Mouse (Mus musculus) midbrain, embryonic 13.5 days (tissue): ENCODE results near the gene Krtdap. TPM values are rescaled to one million over a fixed set of nuclear protein-coding genes. Genes with fewer than 3 reads are reported as not detected.

ENCODE experiments used
- ATAC-seq: fragments of 200-750 bp; cut with Nextera tagmentation; 2 replicates; pipeline ENCODE4 v1.8.0; 2017; ENCODE audit warnings: mild to moderate bottlenecking, moderate TSS enrichment, moderate library complexity
- H3K27ac ChIP-seq: fragments of 300-500 bp; sonication (generic); 2 replicates; pipeline ENCODE4 v1.5.1; 2015; ENCODE audit warnings: inconsistent platforms, mild to moderate bottlenecking, moderate library complexity
- H3K27me3 ChIP-seq: fragments of 300-500 bp; sonication (generic); 2 replicates; pipeline ENCODE4 v1.6.1; 2015; ENCODE audit warnings: mild to moderate bottlenecking, inconsistent platforms
- H3K36me3 ChIP-seq: fragments of 300-500 bp; sonication (generic); 2 replicates; pipeline ENCODE4 v1.6.1; 2015; ENCODE audit warnings: mild to moderate bottlenecking, inconsistent platforms
- H3K4me1 ChIP-seq: fragments of 300-500 bp; sonication (generic); replicated peaks from 2 replicates; pipeline ENCODE4 v1.6.1; 2015; ENCODE audit warnings: inconsistent platforms
- H3K4me2 ChIP-seq: fragments of 300-500 bp; sonication (generic); replicated peaks from 2 replicates; pipeline ENCODE4 v1.6.1; 2015; ENCODE audit warnings: moderate library complexity, mild to moderate bottlenecking, inconsistent platforms
- H3K4me3 ChIP-seq: fragments of 300-500 bp; sonication (generic); replicated peaks from 2 replicates; pipeline ENCODE4 v1.5.1; 2015; ENCODE audit warnings: mild to moderate bottlenecking, inconsistent platforms
- H3K9ac ChIP-seq: fragments of 300-500 bp; sonication (generic); replicated peaks from 2 replicates; pipeline ENCODE4 v1.6.1; 2015; ENCODE audit warnings: mild to moderate bottlenecking, inconsistent platforms
- H3K9me3 ChIP-seq: fragments of 300-500 bp; sonication (generic); 2 replicates; pipeline ENCODE4 v1.6.1; 2016; ENCODE audit warnings: mild to moderate bottlenecking, inconsistent platforms
- WGBS: fragments of 180-500 bp; shearing (Covaris S2); methylation state at CpG from one replicate; pipeline ENCODE4 v1.1.7; 2015; 5-methylcytosine and 5-hydroxymethylcytosine counted together
- polyA plus RNA-seq: library from polyadenylated mRNA; unstranded; fragments of >200 nt; fragmentation: Nextera tagmentation; extraction: Ambion mirVana; gene quantifications from 2 replicates; pipeline ENCODE4 v1.2.1, GENCODE M21; 2015

Gene Krtdap
- polyA plus RNA-seq, 1 experiment from 2014 or later: not detected

- H3K27ac ChIP-seq: no peak overlapping the region
- no peaks in the 10 kb centered on the region for H3K9me3 ChIP-seq
- H3K36me3 ChIP-seq: no peaks in the 10 kb centered on the region
- H3K4me2 ChIP-seq: no peak overlapping the region
- no peak overlapping the region for H3K9ac ChIP-seq
- H3K4me3 ChIP-seq: no peak overlapping the region
- no peaks in the 10 kb centered on the region for H3K27me3 ChIP-seq
- H3K4me1 ChIP-seq: no peaks in the 10 kb centered on the region
- ATAC-seq: no peak
Observed at GRCm38 (mm10) chr7:30794921-30795320, 7.2 kb downstream of the Krtdap start.

- Histone ChIP-seq H3K9me3 (0 out of 2 replicates have a peak, but pooled peaks cover 4% of the 10 kb centered on the region), H3K27ac (no peak overlapping the region), H3K4me2 (no peak overlapping the region), H3K27me3 (no peaks in the 10 kb centered on the region), H3K4me1 (no peaks in the 10 kb centered on the region), H3K9ac (no peak overlapping the region), H3K4me3 (no peak overlapping the region), H3K36me3 (no peaks in the 10 kb centered on the region)
- WGBS: 100% methylated on average over 1 of the region's 1 CpGs
- no peak for ATAC-seq
Observed at GRCm38 (mm10) chr7:30796790-30797189, 9.1 kb downstream of the Krtdap start.

- Histone ChIP-seq H3K4me2 (no peak overlapping the region), H3K9me3 (0 out of 2 replicates have a peak, but pooled peaks cover 4% of the 10 kb centered on the region), H3K9ac (no peak overlapping the region), H3K4me1 (no peaks in the 10 kb centered on the region), H3K27ac (no peak overlapping the region), H3K36me3 (no peaks in the 10 kb centered on the region), H3K4me3 (no peak overlapping the region), H3K27me3 (no peaks in the 10 kb centered on the region)
- no peak for ATAC-seq
Observed at GRCm38 (mm10) chr7:30800653-30801052, 13.0 kb downstream of the Krtdap start.

- no peak overlapping the region for H3K4me3 ChIP-seq
- 0 out of 2 replicates have a peak, but pooled peaks cover 4% of the 10 kb centered on the region for H3K9me3 ChIP-seq
- H3K27ac ChIP-seq: no peak overlapping the region
- H3K4me2 ChIP-seq: no peak overlapping the region
- H3K27me3 ChIP-seq: no peaks in the 10 kb centered on the region
- WGBS: 94% methylated on average over 3 of the region's 3 CpGs
- no peak overlapping the region for H3K9ac ChIP-seq
- ATAC-seq: no peak
- no peaks in the 10 kb centered on the region for H3K4me1 ChIP-seq
- H3K36me3 ChIP-seq: no peaks in the 10 kb centered on the region
Observed at GRCm38 (mm10) chr7:30803256-30803655, 15.6 kb downstream of the Krtdap start.

- Histone ChIP-seq H3K27ac (no peak overlapping the region), H3K4me1 (no peaks in the 10 kb centered on the region), H3K36me3 (no peaks in the 10 kb centered on the region), H3K9ac (no peak overlapping the region), H3K27me3 (no peaks in the 10 kb centered on the region), H3K4me2 (no peak overlapping the region), H3K9me3 (0 out of 2 replicates have a peak, but pooled peaks cover 4% of the 10 kb centered on the region), H3K4me3 (no peak overlapping the region)
- WGBS: 88% methylated on average over 9 of the region's 9 CpGs
- ATAC-seq: no peak
Observed at GRCm38 (mm10) chr7:30804026-30804715, 16.5 kb downstream of the Krtdap start.

GRCm38 (mm10) chr7:30805924-30806323 is 18.2 kb downstream of the Krtdap start:
- WGBS: 57% methylated on average over 6 of the region's 6 CpGs
- no peak overlapping the region for H3K9ac ChIP-seq
- no peak for ATAC-seq

GRCm38 (mm10) chr7:30810319-30810718 is 22.6 kb downstream of the Krtdap start:
- no peaks in the 10 kb centered on the region for H3K27me3 ChIP-seq
- H3K4me2 ChIP-seq: no peak overlapping the region
- H3K9me3 ChIP-seq: no peaks in the 10 kb centered on the region
- ATAC-seq: no peak
- no peak overlapping the region for H3K9ac ChIP-seq
- 56% methylated on average over 6 of the region's 6 CpGs for WGBS
- no peaks in the 10 kb centered on the region for H3K4me1 ChIP-seq
- H3K4me3 ChIP-seq: no peak overlapping the region
- H3K36me3 ChIP-seq: no peaks in the 10 kb centered on the region
- no peak overlapping the region for H3K27ac ChIP-seq

More at GRCm38 (mm10) chr7:30805924-30806323, 18.2 kb downstream of the Krtdap start:
- Histone ChIP-seq H3K4me2 (no peak overlapping the region), H3K36me3 (no peaks in the 10 kb centered on the region), H3K27ac (no peak overlapping the region), H3K27me3 (no peaks in the 10 kb centered on the region), H3K4me3 (no peak overlapping the region), H3K9me3 (no peaks in the 10 kb centered on the region), H3K4me1 (no peaks in the 10 kb centered on the region)

GRCm38 (mm10) chr7:30811757-30812290 is 24.1 kb downstream of the Krtdap start:
- WGBS: 75% methylated on average over 9 of the region's 9 CpGs
- Histone ChIP-seq H3K27me3 (no peaks in the 10 kb centered on the region), H3K9ac (no peak overlapping the region), H3K4me3 (no peak overlapping the region), H3K36me3 (no peaks in the 10 kb centered on the region), H3K9me3 (no peaks in the 10 kb centered on the region), H3K27ac (peak overlapping the region; percentile 39; the same call in 1 of the 2 replicates), H3K4me1 (no peaks in the 10 kb centered on the region), H3K4me2 (no peak overlapping the region)
- ATAC-seq: no peak

GRCm38 (mm10) chr7:30812291-30812807 is 24.7 kb downstream of the Krtdap start:
- no peaks in the 10 kb centered on the region for H3K36me3 ChIP-seq
- no peaks in the 10 kb centered on the region for H3K9me3 ChIP-seq
- H3K27me3 ChIP-seq: no peaks in the 10 kb centered on the region
- WGBS: 65% methylated on average over 6 of the region's 6 CpGs
- no peak overlapping the region for H3K27ac ChIP-seq
- H3K4me1 ChIP-seq: no peaks in the 10 kb centered on the region
- no peak overlapping the region for H3K4me3 ChIP-seq
- no peak for ATAC-seq
- no peak overlapping the region for H3K4me2 ChIP-seq
- no peak overlapping the region for H3K9ac ChIP-seq

GRCm38 (mm10) chr7:30820131-30820530 is 32.4 kb downstream of the Krtdap start:
- no peaks in the 10 kb centered on the region for H3K4me1 ChIP-seq
- no peaks in the 10 kb centered on the region for H3K9me3 ChIP-seq
- H3K4me2 ChIP-seq: no peak overlapping the region
- no peak overlapping the region for H3K27ac ChIP-seq
- H3K9ac ChIP-seq: no peak overlapping the region
- no peaks in the 10 kb centered on the region for H3K27me3 ChIP-seq
- ATAC-seq: no peak
- H3K4me3 ChIP-seq: no peak overlapping the region
- WGBS: 78% methylated on average over 6 of the region's 6 CpGs
- H3K36me3 ChIP-seq: no peaks in the 10 kb centered on the region

- Histone ChIP-seq H3K27me3 (no peaks in the 10 kb centered on the region), H3K36me3 (no peaks in the 10 kb centered on the region), H3K9ac (no peak overlapping the region), H3K27ac (no peak overlapping the region), H3K9me3 (no peaks in the 10 kb centered on the region), H3K4me2 (no peak overlapping the region), H3K4me3 (no peak overlapping the region), H3K4me1 (no peaks in the 10 kb centered on the region)
- 71% methylated on average over 7 of the region's 7 CpGs for WGBS
- ATAC-seq: no peak
Observed at GRCm38 (mm10) chr7:30820854-30821445, 33.3 kb downstream of the Krtdap start.

GRCm38 (mm10) chr7:30821532-30821931 is 33.8 kb downstream of the Krtdap start:
- H3K4me1 ChIP-seq: no peaks in the 10 kb centered on the region
- no peaks in the 10 kb centered on the region for H3K9me3 ChIP-seq
- no peak overlapping the region for H3K9ac ChIP-seq
- no peaks in the 10 kb centered on the region for H3K27me3 ChIP-seq
- WGBS: 72% methylated on average over 5 of the region's 5 CpGs
- no peak for ATAC-seq
- no peak overlapping the region for H3K4me3 ChIP-seq
- no peak overlapping the region for H3K27ac ChIP-seq
- H3K4me2 ChIP-seq: no peak overlapping the region
- no peaks in the 10 kb centered on the region for H3K36me3 ChIP-seq
